Mouse (Mus musculus): ENCODE data around the gene Tsc22d2. TPM values are rescaled to one million over a fixed set of nuclear protein-coding genes. Genes with fewer than 3 reads are reported as not detected.

The Tsc22d2 gene
- polyA plus RNA-seq, 1 experiment = 21.4 TPM

GRCm38 (mm10) chr3:58487999-58488775, 73.7 kb downstream of the Tsc22d2 start:
- Histone ChIP-seq H3K4me3 (ENCODE audit: control insufficient read depth, insufficient read depth, low read length) (no peak overlapping the region), H3K36me3 (ENCODE audit: control insufficient read depth, insufficient read depth, low read length) (no peaks in the 10 kb centered on the region), H3K27ac (ENCODE audit: control insufficient read depth, insufficient read depth, low read length) (no peak overlapping the region), H3K27me3 (ENCODE audit: control insufficient read depth, insufficient read depth, low read length) (no peaks in the 10 kb centered on the region), H3K4me1 (replicated peaks; ENCODE audit: control insufficient read depth, insufficient read depth, low read length) (no peaks in the 10 kb centered on the region)
- WGBS = 34% methylated on average over 8 of the region's 8 CpGs
- no peak for DNase-seq
- no peak for TF ChIP-seq CTCF (IDR thresholded peaks at IDR 0.05; ENCODE audit: borderline replicate concordance, control insufficient read depth, extremely low read depth, insufficient read depth, low read length, poor library complexity)
- no peak for TF ChIP-seq POLR2A (IDR thresholded peaks at IDR 0.05; ENCODE audit: control insufficient read depth, extremely low read depth, insufficient read depth, low read length, poor library complexity)

GRCm38 (mm10) chr3:58490787-58491186, 76.3 kb downstream of the Tsc22d2 start:
- 58% methylated on average over 7 of the region's 7 CpGs for WGBS
- Histone ChIP-seq H3K4me1 (replicated peaks; ENCODE audit: control insufficient read depth, insufficient read depth, low read length) (no peaks in the 10 kb centered on the region), H3K36me3 (ENCODE audit: control insufficient read depth, insufficient read depth, low read length) (no peaks in the 10 kb centered on the region), H3K27me3 (ENCODE audit: control insufficient read depth, insufficient read depth, low read length) (no peaks in the 10 kb centered on the region), H3K27ac (ENCODE audit: control insufficient read depth, insufficient read depth, low read length) (no peak overlapping the region), H3K4me3 (ENCODE audit: control insufficient read depth, insufficient read depth, low read length) (no peak overlapping the region)
- TF ChIP-seq CTCF (IDR thresholded peaks at IDR 0.05; ENCODE audit: borderline replicate concordance, control insufficient read depth, extremely low read depth, insufficient read depth, low read length, poor library complexity) (no peak), POLR2A (IDR thresholded peaks at IDR 0.05; ENCODE audit: control insufficient read depth, extremely low read depth, insufficient read depth, low read length, poor library complexity) (no peak)
- peak; percentile 36 for DNase-seq

GRCm38 (mm10) chr3:58493621-58494020, 79.1 kb downstream of the Tsc22d2 start:
- 78% methylated on average over 4 of the region's 4 CpGs for WGBS
- H3K4me3 ChIP-seq (ENCODE audit: control insufficient read depth, insufficient read depth, low read length) = no peak overlapping the region
- no peaks in the 10 kb centered on the region for H3K4me1 ChIP-seq (replicated peaks; ENCODE audit: control insufficient read depth, insufficient read depth, low read length)

GRCm38 (mm10) chr3:58501961-58502360, 87.4 kb downstream of the Tsc22d2 start:
- no peaks in the 10 kb centered on the region for H3K36me3 ChIP-seq (ENCODE audit: control insufficient read depth, insufficient read depth, low read length)
- no peak overlapping the region for H3K27ac ChIP-seq (ENCODE audit: control insufficient read depth, insufficient read depth, low read length)
- no peak for TF ChIP-seq POLR2A (IDR thresholded peaks at IDR 0.05; ENCODE audit: control insufficient read depth, extremely low read depth, insufficient read depth, low read length, poor library complexity)
- no peak for TF ChIP-seq CTCF (IDR thresholded peaks at IDR 0.05; ENCODE audit: borderline replicate concordance, control insufficient read depth, extremely low read depth, insufficient read depth, low read length, poor library complexity)
- 2% methylated on average over 2 of the region's 2 CpGs for WGBS
- no peaks in the 10 kb centered on the region for H3K27me3 ChIP-seq (ENCODE audit: control insufficient read depth, insufficient read depth, low read length)
- no peak for DNase-seq
- H3K4me1 ChIP-seq (replicated peaks; ENCODE audit: control insufficient read depth, insufficient read depth, low read length) = peaks cover 4% of the 10 kb centered on the region
- H3K4me3 ChIP-seq (ENCODE audit: control insufficient read depth, insufficient read depth, low read length) = no peak overlapping the region

More at GRCm38 (mm10) chr3:58493621-58494020, 79.1 kb downstream of the Tsc22d2 start:
- no peaks in the 10 kb centered on the region for H3K36me3 ChIP-seq (ENCODE audit: control insufficient read depth, insufficient read depth, low read length)
- no peaks in the 10 kb centered on the region for H3K27me3 ChIP-seq (ENCODE audit: control insufficient read depth, insufficient read depth, low read length)
- TF ChIP-seq CTCF (IDR thresholded peaks at IDR 0.05; ENCODE audit: borderline replicate concordance, control insufficient read depth, extremely low read depth, insufficient read depth, low read length, poor library complexity) (no peak), POLR2A (IDR thresholded peaks at IDR 0.05; ENCODE audit: control insufficient read depth, extremely low read depth, insufficient read depth, low read length, poor library complexity) (no peak)
- no peak overlapping the region for H3K27ac ChIP-seq (ENCODE audit: control insufficient read depth, insufficient read depth, low read length)
- no peak for DNase-seq

- Histone ChIP-seq H3K4me1 (replicated peaks; ENCODE audit: control insufficient read depth, insufficient read depth, low read length) (peaks cover 4% of the 10 kb centered on the region), H3K27ac (ENCODE audit: control insufficient read depth, insufficient read depth, low read length) (no peak overlapping the region), H3K4me3 (ENCODE audit: control insufficient read depth, insufficient read depth, low read length) (no peak overlapping the region), H3K36me3 (ENCODE audit: control insufficient read depth, insufficient read depth, low read length) (no peaks in the 10 kb centered on the region), H3K27me3 (ENCODE audit: control insufficient read depth, insufficient read depth, low read length) (no peaks in the 10 kb centered on the region)
- DNase-seq = no peak
- 91% methylated on average over 3 of the region's 3 CpGs for WGBS
- TF ChIP-seq CTCF (IDR thresholded peaks at IDR 0.05; ENCODE audit: borderline replicate concordance, control insufficient read depth, extremely low read depth, insufficient read depth, low read length, poor library complexity) (no peak), POLR2A (IDR thresholded peaks at IDR 0.05; ENCODE audit: control insufficient read depth, extremely low read depth, insufficient read depth, low read length, poor library complexity) (no peak)
These were observed 89.3 kb downstream of the Tsc22d2 start for GRCm38 (mm10) chr3:58503720-58504333.

- H3K4me1 ChIP-seq (replicated peaks; ENCODE audit: control insufficient read depth, insufficient read depth, low read length) = peaks cover 4% of the 10 kb centered on the region
- H3K36me3 ChIP-seq (ENCODE audit: control insufficient read depth, insufficient read depth, low read length) = no peaks in the 10 kb centered on the region
- H3K27ac ChIP-seq (ENCODE audit: control insufficient read depth, insufficient read depth, low read length) = no peak overlapping the region
- no peak overlapping the region for H3K4me3 ChIP-seq (ENCODE audit: control insufficient read depth, insufficient read depth, low read length)
- no peak for DNase-seq
- TF ChIP-seq CTCF (IDR thresholded peaks at IDR 0.05; ENCODE audit: borderline replicate concordance, control insufficient read depth, extremely low read depth, insufficient read depth, low read length, poor library complexity) (no peak), POLR2A (IDR thresholded peaks at IDR 0.05; ENCODE audit: control insufficient read depth, extremely low read depth, insufficient read depth, low read length, poor library complexity) (no peak)
- no peaks in the 10 kb centered on the region for H3K27me3 ChIP-seq (ENCODE audit: control insufficient read depth, insufficient read depth, low read length)
These were observed 90.2 kb downstream of the Tsc22d2 start for GRCm38 (mm10) chr3:58504676-58505075.

Data from thymus, adult 2 months (tissue).